In the genomic region with DNA sequence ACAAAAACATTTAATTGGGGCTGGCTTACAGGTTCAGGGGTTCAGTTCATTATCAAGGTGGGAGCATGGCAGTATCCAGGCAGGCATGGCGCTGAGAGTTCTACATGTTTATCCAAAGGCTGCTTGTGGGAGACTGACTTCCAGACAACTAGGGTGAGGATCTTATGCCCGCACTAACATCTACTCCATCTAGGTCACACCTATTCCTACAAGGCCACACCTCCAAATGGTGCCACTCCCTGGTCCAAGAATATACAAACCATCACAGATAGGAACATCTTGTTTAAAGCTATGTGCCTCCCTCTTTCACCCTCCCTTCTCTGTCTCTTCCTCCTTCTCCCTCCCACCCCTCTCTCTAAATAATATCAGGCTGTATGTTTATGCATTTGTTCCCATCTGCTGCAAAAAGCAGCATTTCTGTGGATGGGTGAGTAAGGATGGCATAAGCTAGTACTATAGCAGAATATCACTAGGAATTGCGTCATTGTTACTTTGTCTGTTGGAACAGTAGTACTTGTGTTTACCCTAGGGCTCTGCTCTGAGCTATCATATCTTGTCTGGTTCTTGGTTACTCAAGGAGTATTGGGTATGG, we compare ENCODE assay signal across 24 mouse cellular contexts. TPM values are rescaled to one million over a fixed set of nuclear protein-coding genes. Genes with fewer than 3 reads are reported as not detected.
DNase-seq lines count a peak whose midpoint lies in the region; ATAC-seq and TF ChIP-seq lines count a peak whose summit lies in the region.
"Had no signal": no experiment of that assay in that cellular context is flagged by ENCODE, and none has a peak within 500 bp of the region (broad histone marks: within the 10 kb centered on the region; RNA-seq: fewer than 3 reads in every experiment).

No protein-coding gene starts in this region.

- peaks cover 46% of the 10 kb centered on the region for H3K36me3 ChIP-seq in hindbrain, embryonic 12.5 days
- peaks cover 87% of the 10 kb centered on the region for H3K36me3 ChIP-seq in hindbrain, embryonic 10.5 days
- peaks cover 11 to 54% of the 10 kb centered on the region in 2 experiments for H3K36me3 ChIP-seq in CH12.LX (replicated peaks in 1 of 2; ENCODE audit: control insufficient read depth in 1 of 2, insufficient read depth in 1 of 2, low read length in 1 of 2)
- H3K36me3 ChIP-seq in forebrain, embryonic 14.5 days (ENCODE audit: control insufficient read depth, insufficient read depth, low read length) = peaks cover 46% of the 10 kb centered on the region

- no peak overlapping the region for H3K4me2 ChIP-seq in hindbrain, embryonic 12.5 days (replicated peaks)
- H3K4me2 ChIP-seq in CH12.LX (ENCODE audit: insufficient read depth, low read depth, poor library complexity, severe bottlenecking) = no peak overlapping the region
- H3K4me2 ChIP-seq in forebrain, embryonic 14.5 days (ENCODE audit: low read length) = no peak overlapping the region
- H3K4me2 ChIP-seq: heart, embryonic 12.5 days; lung, embryonic 14.5 days had no signal

- H3K27me3 ChIP-seq in hindbrain, embryonic 12.5 days = no peaks in the 10 kb centered on the region
- H3K27me3 ChIP-seq in hindbrain, embryonic 10.5 days (ENCODE audit: insufficient read depth, poor library complexity, severe bottlenecking) = no peaks in the 10 kb centered on the region
- H3K27me3 ChIP-seq in CH12.LX (replicated peaks) = no peaks in the 10 kb centered on the region
- H3K27me3 ChIP-seq in forebrain, embryonic 14.5 days (replicated peaks; ENCODE audit: control insufficient read depth, insufficient read depth, low read length) = no peaks in the 10 kb centered on the region
- H3K27me3 ChIP-seq: heart, embryonic 12.5 days had no signal

- peaks cover 4% of the 10 kb centered on the region; the same call in 1 of the 2 replicates for H3K9me3 ChIP-seq in hindbrain, embryonic 12.5 days (replicated peaks)
- H3K9me3 ChIP-seq in hindbrain, embryonic 10.5 days = peaks cover 4% of the 10 kb centered on the region; the same call in 1 of the 2 replicates
- H3K9me3 ChIP-seq in CH12.LX (replicated peaks; ENCODE audit: low read length) = peaks cover 2% of the 10 kb centered on the region
- no peaks in the 10 kb centered on the region for H3K9me3 ChIP-seq in forebrain, embryonic 14.5 days (replicated peaks; ENCODE audit: control insufficient read depth, low read length)
- H3K9me3 ChIP-seq: heart, embryonic 12.5 days had no signal

- in situ Hi-C loops in CH12.LX (cut with MboI; ENCODE audit: low pct_ligation_motif_present, low pct_unique_long_range_greater_than_20kb, low sequenced_read_pairs) = no loop called here

- H3K4me3 ChIP-seq in hindbrain, embryonic 12.5 days = no peak overlapping the region
- no peak overlapping the region for H3K4me3 ChIP-seq in hindbrain, embryonic 10.5 days
- H3K4me3 ChIP-seq in left cerebral cortex, adult 2 months = no peak overlapping the region
- no peak overlapping the region for H3K4me3 ChIP-seq in CH12.LX (replicated peaks in 1 of 3; ENCODE audit: low read depth in 2 of 3, low read length in 2 of 3, poor library complexity in 1 of 3)
- H3K4me3 ChIP-seq in forebrain, embryonic 14.5 days (ENCODE audit: low read depth, low read length) = no peak overlapping the region
- H3K4me3 ChIP-seq: embryonic facial prominence, embryonic 10.5 days; heart, embryonic 12.5 days; myocyte had no signal

- 0 out of 2 replicates have a peak, but pooled peaks have one; percentile 28 for ATAC-seq in hindbrain, embryonic 12.5 days (ENCODE audit: low FRiP score)
- ATAC-seq in forebrain, embryonic 14.5 days = peak; percentile 29; the same call in 1 of the 2 replicates

- 94% methylated on average over 3 of the region's 3 CpGs for WGBS in hindbrain, embryonic 12.5 days
- 98% methylated on average over 3 of the region's 3 CpGs for WGBS in hindbrain, embryonic 10.5 days
- 98% methylated on average over 3 of the region's 3 CpGs for WGBS in forebrain, embryonic 14.5 days

- no peak for DNase-seq in hindbrain, embryonic 10.5 days (ENCODE audit: low spot score)
- DNase-seq in left cerebral cortex, adult 2 months (ENCODE audit: extremely low spot score in 1 of 2, low spot score in 2 of 2) = no peak
- DNase-seq in left cerebral cortex, adult 18-20 months (ENCODE audit: low spot score in 2 of 2) = no peak
- no peak for DNase-seq in CH12.LX (ENCODE audit: extremely low read depth)
- no peak for DNase-seq in forebrain, embryonic 14.5 days (ENCODE audit: low spot score)
- no peak for DNase-seq in spleen, postnatal 4 days (ENCODE audit: low spot score in 2 of 2)
- DNase-seq: adrenal gland, postnatal 36 days; B cell, adult 2 months; cerebellum, adult 18-20 months; cerebellum, postnatal 36 days; gastrocnemius, postnatal 10 days; heart, postnatal 14 days; left cerebral cortex, postnatal 4 days; lung, embryonic 14.5 days; lung, postnatal 36 days had no signal

- intact Hi-C loops in left cerebral cortex, adult 2 months (cut with DNase I) = no loop called here

- no peak for TF ChIP-seq EP300 in CH12.LX (IDR thresholded peaks at IDR 0.05; ENCODE audit: low read length)

- H3K9ac ChIP-seq in hindbrain, embryonic 12.5 days = no peak overlapping the region
- H3K9ac ChIP-seq in CH12.LX (ENCODE audit: insufficient read depth, low read depth) = no peak overlapping the region
- no peak overlapping the region for H3K9ac ChIP-seq in forebrain, embryonic 14.5 days (ENCODE audit: low read length)
- H3K9ac ChIP-seq: heart, embryonic 12.5 days; lung, embryonic 14.5 days had no signal

- H3K4me1 ChIP-seq in hindbrain, embryonic 12.5 days = no peaks in the 10 kb centered on the region
- no peaks in the 10 kb centered on the region for H3K4me1 ChIP-seq in hindbrain, embryonic 10.5 days (replicated peaks)
- H3K4me1 ChIP-seq in CH12.LX (ENCODE audit: control insufficient read depth in 1 of 2, insufficient read depth in 2 of 2) = no peaks in the 10 kb centered on the region; a peak in 1 of 4 replicates
- H3K4me1 ChIP-seq in forebrain, embryonic 14.5 days (ENCODE audit: control insufficient read depth, insufficient read depth, low read length) = no peaks in the 10 kb centered on the region
- H3K4me1 ChIP-seq: embryonic facial prominence, embryonic 10.5 days; heart, embryonic 12.5 days had no signal

- no peak overlapping the region for H3K27ac ChIP-seq in hindbrain, embryonic 12.5 days
- H3K27ac ChIP-seq in hindbrain, embryonic 10.5 days = no peak overlapping the region
- H3K27ac ChIP-seq in left cerebral cortex, adult 2 months = peak overlapping the region; percentile 48; the same call in 1 of the 2 replicates
- H3K27ac ChIP-seq in CH12.LX (ENCODE audit: insufficient read depth, low read depth) = no peak overlapping the region
- H3K27ac ChIP-seq in forebrain, embryonic 14.5 days (ENCODE audit: low read depth, low read length) = no peak overlapping the region
- H3K27ac ChIP-seq: embryonic facial prominence, embryonic 10.5 days; stomach, postnatal 0 days had no signal

- dilution Hi-C loops in CH12.LX (cut with MboI; ENCODE audit: extremely low pct_ligation_motif_present, extremely low pct_unique_long_range_greater_than_20kb, low sequenced_read_pairs) = no loop called here

- no peaks in the 10 kb centered on the region for H3K79me2 ChIP-seq in CH12.LX (replicated peaks; ENCODE audit: control insufficient read depth, extremely low read depth, insufficient read depth, poor library complexity, severe bottlenecking)

- no peak for TF ChIP-seq CTCF in left cerebral cortex, adult 2 months (IDR thresholded peaks at IDR 0.05)
- TF ChIP-seq CTCF in CH12.LX (conservative IDR thresholded peaks at IDR 0.05 in 1 of 2, IDR thresholded peaks at IDR 0.05 in 1 of 2; ENCODE audit: low read depth in 2 of 2, low read length in 2 of 2) = no peak

- no peak for TF ChIP-seq POLR2A in CH12.LX (IDR thresholded peaks at IDR 0.05; ENCODE audit: low read depth, low read length)

- no peak for TF ChIP-seq RAD21 in CH12.LX (IDR thresholded peaks at IDR 0.05; ENCODE audit: low read depth, low read length)

TF ChIP-seq in CH12.LX, 34 proteins besides CTCF, POLR2A, EP300 and RAD21:
- TF ChIP-seq TBP (conservative IDR thresholded peaks at IDR 0.05; ENCODE audit: low read depth, low read length) = no peak
- TF ChIP-seq CHD1 (IDR thresholded peaks at IDR 0.05; ENCODE audit: low read depth, low read length) = no peak
- no peak for TF ChIP-seq MEF2A (IDR thresholded peaks at IDR 0.05; ENCODE audit: borderline replicate concordance, low read depth, low read length)
- TF ChIP-seq MYC (IDR thresholded peaks at IDR 0.05; ENCODE audit: low read depth, low read length) = no peak
- peak; percentile 20; the same call in 1 of the 2 replicates for TF ChIP-seq POLR2AphosphoS2 (IDR thresholded peaks at IDR 0.05; ENCODE audit: low read depth, low read length)

RNA-seq across cellular contexts. Expression of a gene that starts 8.2 kb away (rescaled TPM):
- polyA plus RNA-seq in hindbrain, embryonic 12.5 days (2016; fragmentation: Nextera tagmentation; extraction: Ambion mirVana) = 159 and 166 TPM in 2 replicates
- polyA plus RNA-seq in hindbrain, embryonic 10.5 days (2016; fragmentation: Nextera tagmentation; extraction: Ambion mirVana) = 211 and 232 TPM in 2 replicates
- total RNA-seq in left cerebral cortex, adult 2 months (2021) = 10 to 100 TPM; 26.8 to 31.5 TPM
- total RNA-seq in left cerebral cortex, adult 18-20 months (2021) = 10 to 100 TPM; 30.9 to 32.5 TPM
- total RNA-seq in CH12.LX (2012; rRNA removed) (75.7 and 91.1 TPM in 2 replicates), CH12.LX (2014; rRNA removed) (211 and 216 TPM in 2 replicates)
- 96.3 and 107 TPM in 2 replicates for polyA plus RNA-seq in CH12.LX (2012; ENCODE audit: insufficient read length, low read depth)
- 154 and 194 TPM in 2 replicates for polyA plus RNA-seq in forebrain, embryonic 14.5 days (2014; fragmentation: Nextera tagmentation; extraction: Ambion mirVana)

RNA-seq across cellular contexts. Expression of a gene that starts 9.5 kb away (rescaled TPM):
- polyA plus RNA-seq in hindbrain, embryonic 12.5 days (2016; fragmentation: Nextera tagmentation; extraction: Ambion mirVana) = 0.20 and 0.31 TPM in 2 replicates
- polyA plus RNA-seq in hindbrain, embryonic 10.5 days (2016; fragmentation: Nextera tagmentation; extraction: Ambion mirVana) = 0.56 and 0.77 TPM in 2 replicates
- total RNA-seq in left cerebral cortex, adult 2 months (2021) = not detected
- total RNA-seq in left cerebral cortex, adult 18-20 months (2021) = not detected
- total RNA-seq in CH12.LX (2012; rRNA removed) = not detected in 2 replicates
- total RNA-seq in CH12.LX (2014; rRNA removed) = 0.34 TPM in 1 of 2 replicates, not detected in the other
- polyA plus RNA-seq in CH12.LX (2012; ENCODE audit: insufficient read length, low read depth) = 0.20 TPM in 1 of 2 replicates, not detected in the other
- not detected in 2 replicates for polyA plus RNA-seq in forebrain, embryonic 14.5 days (2014; fragmentation: Nextera tagmentation; extraction: Ambion mirVana)
- total RNA-seq: adrenal gland, postnatal 36 days; gastrocnemius, postnatal 10 days; heart, postnatal 14 days; left cerebral cortex, postnatal 4 days; liver, adult 2 months; neutrophil, adult 5-6 weeks had no signal
- polyA plus RNA-seq: heart, embryonic 12.5 days; large intestine, adult 2 months; liver, adult 2 months; myocyte; stomach, postnatal 0 days; urinary bladder, adult 2 months had no signal
